Mouse (Mus musculus) midbrain, embryonic 14.5 days (tissue): ENCODE measurements at regions not wholly inside any gene's neighbourhood (a gene's known extent, or its start where the extent isn't known, plus 50 kb on each side); places are given as distances from the start of the nearest gene placed in this dataset.

Experiments used
- ATAC-seq: fragments of 200-750 bp; cut with Nextera tagmentation; 2 replicates; pipeline ENCODE4 v1.8.0; 2017; ENCODE audit warnings: moderate number of reproducible peaks, moderate library complexity; ENCODE audit not compliant: low FRiP score, low TSS enrichment
- DNase-seq: peaks from one replicate; pipeline ENCODE4 v3.0.0-alpha.2; 2015
- H3K27ac ChIP-seq: fragments of 300-500 bp; sonication (generic); replicated peaks from 2 replicates; pipeline ENCODE4 v1.5.1; 2014; ENCODE audit warnings: mild to moderate bottlenecking, low read depth, low read length, moderate library complexity
- H3K27me3 ChIP-seq: fragments of 300-500 bp; sonication (generic); 2 replicates; pipeline ENCODE4 v1.6.1; 2014; ENCODE audit warnings: low read length, control low read depth, mixed read lengths; ENCODE audit not compliant: control insufficient read depth, insufficient read depth
- H3K36me3 ChIP-seq: fragments of 300-500 bp; sonication (generic); 2 replicates; pipeline ENCODE4 v1.6.1; 2014; ENCODE audit warnings: low read length, control low read depth; ENCODE audit not compliant: control insufficient read depth, insufficient read depth
- H3K4me1 ChIP-seq: fragments of 300-500 bp; sonication (generic); 2 replicates; pipeline ENCODE4 v1.6.1; 2014; ENCODE audit warnings: mild to moderate bottlenecking, antibody characterized with exemption, low read length, control low read depth; ENCODE audit not compliant: control insufficient read depth, insufficient read depth
- H3K4me2 ChIP-seq: fragments of 300-500 bp; sonication (generic); 2 replicates; pipeline ENCODE4 v1.6.1; 2014; ENCODE audit warnings: mild to moderate bottlenecking, low read length, moderate library complexity
- H3K4me3 ChIP-seq: fragments of 300-500 bp; sonication (generic); replicated peaks from 2 replicates; pipeline ENCODE4 v1.5.1; 2014; ENCODE audit warnings: low read depth, low read length
- H3K9ac ChIP-seq: fragments of 300-500 bp; sonication (generic); replicated peaks from 2 replicates; pipeline ENCODE4 v1.6.1; 2014; ENCODE audit warnings: mild to moderate bottlenecking, low read length, moderate library complexity
- H3K9me3 ChIP-seq: fragments of 300-500 bp; sonication (generic); 2 replicates; pipeline ENCODE4 v1.6.1; 2016; ENCODE audit warnings: low read length, control low read depth, mixed read lengths; ENCODE audit not compliant: control insufficient read depth
- WGBS: fragments of 180-500 bp; shearing (Covaris S2); extraction: QIAGEN DNeasy Blood & Tissue Kit; methylation state at CpG from one replicate; pipeline ENCODE4 v1.1.7; 2014; 5-methylcytosine and 5-hydroxymethylcytosine counted together

DNA sequence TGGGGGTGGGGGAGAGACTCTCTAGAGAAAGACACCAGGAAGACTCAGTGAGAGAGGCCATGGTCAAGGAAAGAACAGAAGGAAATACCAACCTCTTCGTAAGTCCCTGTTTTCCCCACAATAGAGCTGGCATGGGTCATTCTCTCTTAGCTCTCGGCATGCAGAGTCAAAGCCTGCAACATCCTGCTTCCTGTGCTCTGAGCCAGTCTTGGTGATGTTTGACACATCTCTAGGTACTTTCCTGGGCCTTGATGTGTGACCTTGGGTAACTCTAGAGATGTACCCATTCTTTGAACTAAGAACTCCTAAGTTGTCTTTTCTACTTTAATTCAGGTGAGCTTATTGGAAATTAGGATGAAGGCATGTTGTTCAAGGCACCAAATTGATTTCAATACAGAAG, 55.8 kb upstream of the Fam3c start:
- Histone ChIP-seq H3K27me3 (no peaks in the 10 kb centered on the region), H3K9me3 (no peaks in the 10 kb centered on the region), H3K4me2 (no peak overlapping the region), H3K36me3 (no peaks in the 10 kb centered on the region), H3K4me3 (no peak overlapping the region), H3K9ac (no peak overlapping the region), H3K27ac (no peak overlapping the region), H3K4me1 (no peaks in the 10 kb centered on the region)
- DNase-seq (no peak), ATAC-seq (no peak)
- 93% methylated on average over 2 of the region's 2 CpGs for WGBS

DNA sequence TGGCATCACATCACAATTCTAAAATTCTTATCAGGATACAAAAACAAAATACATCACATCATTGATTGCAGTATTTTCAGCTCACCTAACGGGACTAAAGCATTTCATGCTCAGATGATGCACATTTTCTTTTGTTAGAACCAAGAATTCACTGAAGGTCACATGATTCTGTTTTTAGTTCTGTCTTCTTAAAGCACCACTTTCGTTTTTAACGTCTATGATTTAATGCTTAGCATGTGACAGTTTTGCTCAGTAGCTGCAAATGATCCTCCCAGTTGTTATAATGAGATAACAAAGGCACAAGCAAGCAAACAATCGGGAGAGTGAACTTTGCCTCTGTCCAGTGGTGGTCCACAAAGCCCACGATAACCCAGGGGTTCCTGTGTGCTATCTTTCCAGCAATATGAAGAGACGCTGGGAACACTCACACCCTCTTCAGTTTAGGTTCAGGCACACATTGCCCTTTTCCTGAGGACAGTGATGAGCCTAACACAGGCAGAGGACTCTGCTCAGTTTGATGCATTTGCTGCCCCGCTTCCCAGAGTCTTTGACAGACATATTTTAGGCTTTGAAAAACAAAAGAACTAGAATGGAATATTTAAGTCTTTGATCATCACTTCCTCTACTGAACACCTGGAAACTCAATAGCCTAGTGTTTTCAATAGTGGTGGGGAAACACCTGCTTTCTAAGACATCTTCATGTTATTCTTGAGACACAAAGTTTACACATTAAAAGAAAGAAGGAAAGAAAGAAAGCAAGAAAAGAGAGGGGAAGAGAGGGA, 53.0 kb upstream of the Fam3c start:
- Histone ChIP-seq H3K4me1 (no peaks in the 10 kb centered on the region), H3K9ac (no peak overlapping the region), H3K4me3 (no peak overlapping the region), H3K27me3 (no peaks in the 10 kb centered on the region), H3K9me3 (no peaks in the 10 kb centered on the region), H3K27ac (no peak overlapping the region), H3K4me2 (no peak overlapping the region), H3K36me3 (no peaks in the 10 kb centered on the region)
- WGBS: 78% methylated on average over 7 of the region's 7 CpGs
- ATAC-seq (no peak), DNase-seq (no peak)
